34 mouse cellular contexts compared by ENCODE assay signal in the genomic region with DNA sequence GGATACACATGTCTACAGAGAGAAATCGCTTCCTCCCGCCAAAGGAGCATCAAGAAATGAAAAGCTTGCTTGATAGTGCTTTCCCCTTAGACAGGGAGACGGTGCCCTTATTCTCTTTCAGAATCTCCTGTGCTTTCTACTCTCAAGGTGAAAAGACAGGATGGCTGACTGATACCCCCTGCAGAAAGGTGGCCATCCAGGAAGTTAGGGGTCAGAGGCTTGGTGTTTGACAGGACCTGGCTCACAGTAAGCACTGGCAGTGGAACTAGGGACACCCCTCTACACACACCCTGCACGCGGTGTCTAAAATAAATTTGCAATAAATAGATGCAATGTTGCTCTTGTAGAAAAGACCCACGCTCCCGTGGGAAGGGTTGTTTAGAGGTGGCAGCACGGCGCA. TPM values are rescaled to one million over a fixed set of nuclear protein-coding genes. Genes with fewer than 3 reads are reported as not detected.
DNase-seq lines count a peak whose midpoint lies in the region; ATAC-seq lines count a peak whose summit lies in the region.
"Had no signal": no experiment of that assay in that cellular context is flagged by ENCODE, and none has a peak within 500 bp of the region (broad histone marks: within the 10 kb centered on the region; RNA-seq: fewer than 3 reads in every experiment).

No protein-coding gene starts in this region.

- peaks cover 92% of the 10 kb centered on the region for H3K27me3 ChIP-seq in hindbrain, embryonic 11.5 days (ENCODE audit: control insufficient read depth, insufficient read depth, low read length)
- peaks cover 100% of the 10 kb centered on the region for H3K27me3 ChIP-seq in hindbrain, embryonic 13.5 days
- peaks cover 100% of the 10 kb centered on the region for H3K27me3 ChIP-seq in embryonic facial prominence, embryonic 10.5 days (replicated peaks; ENCODE audit: low read depth, poor library complexity, severe bottlenecking)
- peaks cover 82% of the 10 kb centered on the region for H3K27me3 ChIP-seq in embryonic facial prominence, embryonic 12.5 days
- H3K27me3 ChIP-seq in midbrain, embryonic 13.5 days = peaks cover 89% of the 10 kb centered on the region

- no peaks in the 10 kb centered on the region for H3K9me3 ChIP-seq in hindbrain, embryonic 11.5 days (ENCODE audit: control insufficient read depth, low read length)
- H3K9me3 ChIP-seq in hindbrain, embryonic 13.5 days = no peaks in the 10 kb centered on the region
- H3K9me3 ChIP-seq in embryonic facial prominence, embryonic 10.5 days = no peaks in the 10 kb centered on the region
- H3K9me3 ChIP-seq in embryonic facial prominence, embryonic 12.5 days = no peaks in the 10 kb centered on the region
- H3K9me3 ChIP-seq in midbrain, embryonic 13.5 days = no peaks in the 10 kb centered on the region
- H3K9me3 ChIP-seq: forebrain, embryonic 15.5 days; heart, embryonic 13.5 days had no signal

- ATAC-seq in hindbrain, embryonic 11.5 days (ENCODE audit: low FRiP score) = no peak
- no peak for ATAC-seq in hindbrain, embryonic 13.5 days (ENCODE audit: low FRiP score)
- ATAC-seq in embryonic facial prominence, embryonic 12.5 days (ENCODE audit: insufficient number of reproducible peaks, insufficient read depth, low FRiP score, low TSS enrichment) = no peak
- ATAC-seq in midbrain, embryonic 13.5 days = no peak
- no peak for ATAC-seq in megakaryocyte progenitor cell, adult 5-6 weeks (replicated peaks; ENCODE audit: poor library complexity)
- ATAC-seq: forebrain, embryonic 15.5 days had no signal

- DNase-seq in hindbrain, embryonic 11.5 days (ENCODE audit: low spot score) = no peak
- DNase-seq in embryonic facial prominence, embryonic 10.5 days (ENCODE audit: low spot score) = peak; percentile 13
- DNase-seq in thymus, postnatal 10 days (ENCODE audit: low spot score in 2 of 2) = no peak
- DNase-seq: adrenal gland, adult 2 months; cerebellum, adult 11 months; cerebellum, adult 9-11 months; heart, postnatal 4 days; kidney, adult 2 months; layer of hippocampus, adult 9-11 months; retina, postnatal 1 day; right cerebral cortex, postnatal 25 days; thymus, postnatal 14 days had no signal

- no peak overlapping the region for H3K9ac ChIP-seq in hindbrain, embryonic 11.5 days (ENCODE audit: low read depth, low read length)
- no peak overlapping the region for H3K9ac ChIP-seq in hindbrain, embryonic 13.5 days
- H3K9ac ChIP-seq in embryonic facial prominence, embryonic 12.5 days = no peak overlapping the region
- H3K9ac ChIP-seq in midbrain, embryonic 13.5 days (replicated peaks) = peak overlapping the region; percentile 39
- H3K9ac ChIP-seq: forebrain, embryonic 15.5 days; heart, embryonic 13.5 days had no signal

- peak overlapping the region; percentile 13; the same call in 1 of the 2 replicates for H3K4me3 ChIP-seq in hindbrain, embryonic 11.5 days (ENCODE audit: low read depth, low read length)
- no peak overlapping the region for H3K4me3 ChIP-seq in hindbrain, embryonic 13.5 days
- H3K4me3 ChIP-seq in embryonic facial prominence, embryonic 10.5 days = no peak overlapping the region
- H3K4me3 ChIP-seq in embryonic facial prominence, embryonic 12.5 days = no peak overlapping the region
- H3K4me3 ChIP-seq in midbrain, embryonic 13.5 days (replicated peaks) = peak overlapping the region; percentile 20
- H3K4me3 ChIP-seq: forebrain, embryonic 15.5 days had no signal

- no peaks in the 10 kb centered on the region; the same call in 1 of the 2 replicates for H3K4me1 ChIP-seq in hindbrain, embryonic 11.5 days (replicated peaks; ENCODE audit: control insufficient read depth, insufficient read depth, low read length)
- peaks cover 24% of the 10 kb centered on the region for H3K4me1 ChIP-seq in hindbrain, embryonic 13.5 days (replicated peaks)
- peaks cover 35% of the 10 kb centered on the region for H3K4me1 ChIP-seq in embryonic facial prominence, embryonic 10.5 days
- peaks cover 4% of the 10 kb centered on the region; the same call in 1 of the 2 replicates for H3K4me1 ChIP-seq in embryonic facial prominence, embryonic 12.5 days
- peaks cover 40% of the 10 kb centered on the region for H3K4me1 ChIP-seq in midbrain, embryonic 13.5 days (replicated peaks)

- no peaks in the 10 kb centered on the region for H3K36me3 ChIP-seq in hindbrain, embryonic 11.5 days (ENCODE audit: control insufficient read depth, insufficient read depth, low read length)
- no peaks in the 10 kb centered on the region for H3K36me3 ChIP-seq in hindbrain, embryonic 13.5 days
- no peaks in the 10 kb centered on the region for H3K36me3 ChIP-seq in embryonic facial prominence, embryonic 10.5 days (replicated peaks)
- H3K36me3 ChIP-seq in embryonic facial prominence, embryonic 12.5 days = no peaks in the 10 kb centered on the region
- H3K36me3 ChIP-seq in midbrain, embryonic 13.5 days = no peaks in the 10 kb centered on the region
- H3K36me3 ChIP-seq: forebrain, embryonic 15.5 days; heart, embryonic 13.5 days had no signal

- no peak overlapping the region for H3K27ac ChIP-seq in hindbrain, embryonic 11.5 days (ENCODE audit: low read depth, low read length)
- no peak overlapping the region for H3K27ac ChIP-seq in hindbrain, embryonic 13.5 days
- no peak overlapping the region for H3K27ac ChIP-seq in embryonic facial prominence, embryonic 10.5 days (replicated peaks)
- no peak overlapping the region for H3K27ac ChIP-seq in embryonic facial prominence, embryonic 12.5 days
- H3K27ac ChIP-seq in midbrain, embryonic 13.5 days = no peak overlapping the region
- H3K27ac ChIP-seq: forebrain, embryonic 15.5 days; heart, embryonic 13.5 days; kidney, postnatal 0 days; macrophage had no signal

- 12% methylated on average over 9 of the region's 9 CpGs for WGBS in hindbrain, embryonic 11.5 days
- 10% methylated on average over 9 of the region's 9 CpGs for WGBS in hindbrain, embryonic 13.5 days
- 13% methylated on average over 9 of the region's 9 CpGs for WGBS in embryonic facial prominence, embryonic 10.5 days
- 11% methylated on average over 9 of the region's 9 CpGs for WGBS in embryonic facial prominence, embryonic 12.5 days
- 25% methylated on average over 9 of the region's 9 CpGs for WGBS in midbrain, embryonic 13.5 days

- peak overlapping the region; percentile 4; the same call in 1 of the 2 replicates for H3K4me2 ChIP-seq in hindbrain, embryonic 11.5 days (replicated peaks; ENCODE audit: low read depth, low read length)
- no peak overlapping the region for H3K4me2 ChIP-seq in hindbrain, embryonic 13.5 days
- H3K4me2 ChIP-seq in embryonic facial prominence, embryonic 12.5 days (replicated peaks) = 0 out of 2 replicates have a peak overlapping the region, but pooled peaks have one; percentile 13
- H3K4me2 ChIP-seq in midbrain, embryonic 13.5 days (replicated peaks) = peak overlapping the region; percentile 59
- H3K4me2 ChIP-seq: forebrain, embryonic 15.5 days had no signal

RNA-seq across cellular contexts. Expression of a gene that starts 4.8 kb away (rescaled TPM):
- polyA plus RNA-seq in hindbrain, embryonic 11.5 days (2014; fragmentation: Nextera tagmentation; extraction: Ambion mirVana) = 35.7 and 39.4 TPM in 2 replicates
- 14.3 and 28.7 TPM in 2 replicates for polyA plus RNA-seq in hindbrain, embryonic 13.5 days (2015; fragmentation: Nextera tagmentation; extraction: Ambion mirVana)
- 5.1 and 22.0 TPM in 2 replicates for polyA plus RNA-seq in embryonic facial prominence, embryonic 10.5 days (2016; fragmentation: Nextera tagmentation; extraction: Ambion mirVana)
- polyA plus RNA-seq in embryonic facial prominence, embryonic 12.5 days (2016; fragmentation: Nextera tagmentation; extraction: Ambion mirVana) = 1.1 and 1.8 TPM in 2 replicates
- 78.5 and 84.6 TPM in 2 replicates for polyA plus RNA-seq in midbrain, embryonic 13.5 days (2015; fragmentation: Nextera tagmentation; extraction: Ambion mirVana)
- not detected in 2 replicates for total RNA-seq in megakaryocyte progenitor cell, adult 5-6 weeks (2015)
- total RNA-seq in megakaryocyte progenitor cell, adult 5-6 weeks (2017) = not detected in 2 replicates
- total RNA-seq: adrenal gland, adult 2 months; adrenal gland, postnatal 4 days; gastrocnemius, adult 8-10 months; granulocyte monocyte progenitor cell, adult 5-6 weeks; heart, postnatal 4 days; left cerebral cortex, adult 18-20 months; left cerebral cortex, postnatal 36 days; liver, adult 2 months; MEL had no signal
- polyA plus RNA-seq: adrenal gland, adult 2 months; C2C12; cortical plate, adult 2 months; heart, embryonic 13.5 days; kidney, adult 2 months; kidney, postnatal 0 days; large intestine, adult 2 months; liver, adult 2 months; liver, embryonic 16.5 days; lung, embryonic 16.5 days; macrophage; spleen, adult 2 months; testis, adult 2 months had no signal

Comparison
In these comparisons a context has a peak if more than half of its experiments do, and no peak if none do; other contexts are left out.
1. H3K4me3 ChIP-seq: peak in hindbrain, embryonic 11.5 days (single experiment) and midbrain, embryonic 13.5 days (single experiment); none in hindbrain, embryonic 13.5 days (single experiment), embryonic facial prominence, embryonic 10.5 days (single experiment) and embryonic facial prominence, embryonic 12.5 days (single experiment).